Mouse (Mus musculus): Measurements from ENCODE around the gene Zfp426. TPM values are rescaled to one million over a fixed set of nuclear protein-coding genes. Genes with fewer than 3 reads are reported as not detected.

The Zfp426 gene
- polyA plus RNA-seq, 1 experiment from 2014 or later = 13.4 TPM

DNA sequence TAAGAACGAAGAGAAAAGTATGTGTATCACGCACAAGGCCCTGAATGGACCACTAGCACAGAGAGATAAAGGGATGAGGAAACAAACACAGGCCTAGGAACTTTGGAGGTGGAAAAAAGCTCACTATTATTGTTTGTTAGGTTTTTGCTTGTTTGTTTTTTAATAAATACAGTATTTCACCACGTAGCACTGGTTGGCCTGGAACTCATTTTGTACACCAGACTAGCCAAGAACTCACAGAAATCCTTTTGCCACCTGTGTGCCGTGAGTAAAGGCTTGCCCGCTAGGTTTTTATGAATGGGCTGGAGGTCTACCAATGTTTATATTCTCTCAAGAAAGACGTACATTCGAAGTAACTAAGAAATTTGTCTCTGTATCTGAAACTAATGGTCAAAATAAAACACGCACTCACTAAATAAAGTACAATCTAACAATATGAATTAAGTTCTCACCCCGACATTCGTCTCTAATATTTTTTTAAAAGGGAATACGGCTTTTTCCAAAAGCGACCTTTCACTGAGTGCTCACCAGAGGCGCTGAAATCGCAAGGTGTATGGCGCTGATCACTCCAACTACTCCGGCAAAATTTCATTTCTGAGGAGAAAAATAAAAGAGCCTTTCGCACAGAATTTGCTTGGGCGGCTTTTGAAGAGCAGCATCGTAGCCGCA lies 554 bp downstream of the Zfp426 start:
- WGBS = 7% methylated on average over 20 of the region's 20 CpGs
- no peak for ATAC-seq (ENCODE audit: insufficient number of reproducible peaks, insufficient read depth, low FRiP score, low read depth)

DNA sequence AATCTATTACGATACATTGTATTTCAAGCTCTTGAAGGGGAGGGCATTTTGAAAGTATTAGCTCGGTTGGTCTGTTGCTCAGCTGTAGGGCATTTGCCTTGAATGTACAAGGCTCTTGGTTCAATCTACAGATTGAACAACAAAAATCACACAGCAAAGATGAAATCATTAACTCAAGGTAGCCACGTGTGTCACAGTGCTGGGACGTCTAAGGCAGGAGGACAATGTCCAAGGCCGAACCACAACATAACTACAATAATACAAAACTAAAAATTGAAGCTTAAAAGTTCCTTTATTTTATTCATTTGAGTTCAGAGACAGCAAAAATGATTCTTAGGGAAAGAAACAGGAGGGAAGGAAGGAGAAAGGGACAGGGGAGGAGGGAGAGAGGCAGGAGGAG lies 3.0 kb downstream of the Zfp426 start:
- no peak for ATAC-seq (ENCODE audit: insufficient number of reproducible peaks, insufficient read depth, low FRiP score, low read depth)
- peaks cover 39% of the 10 kb centered on the region for H3K36me3 ChIP-seq (ENCODE audit: control insufficient read depth, insufficient read depth, low read length)

More for the DNA sequence above, 554 bp downstream of the Zfp426 start:
- Histone ChIP-seq H3K9ac (ENCODE audit: low read length) (peak overlapping the region; percentile 94), H3K36me3 (ENCODE audit: control insufficient read depth, insufficient read depth, low read length) (peaks cover 37% of the 10 kb centered on the region), H3K4me3 (ENCODE audit: control insufficient read depth in 1 of 2, insufficient read depth in 1 of 2, low read depth in 1 of 2, low read length in 2 of 2) (peak overlapping the region; percentile 87 to 100), H3K4me2 (ENCODE audit: low read length) (peak overlapping the region; percentile 85), H3K27ac (replicated peaks in 1 of 2; ENCODE audit: control insufficient read depth in 1 of 2, insufficient read depth in 1 of 2, low read depth in 2 of 2, low read length in 2 of 2) (peak overlapping the region; percentile 97 to 100), H3K27me3 (ENCODE audit: control insufficient read depth, insufficient read depth, low read length) (no peaks in the 10 kb centered on the region), H3K4me1 (ENCODE audit: control insufficient read depth in 2 of 2, insufficient read depth in 2 of 2, low read length in 2 of 2) (peaks cover 2 to 15% of the 10 kb centered on the region in 2 experiments; a peak in 2 of 4 replicates), H3K9me3 (ENCODE audit: control insufficient read depth, low read length) (no peaks in the 10 kb centered on the region)

DNA sequence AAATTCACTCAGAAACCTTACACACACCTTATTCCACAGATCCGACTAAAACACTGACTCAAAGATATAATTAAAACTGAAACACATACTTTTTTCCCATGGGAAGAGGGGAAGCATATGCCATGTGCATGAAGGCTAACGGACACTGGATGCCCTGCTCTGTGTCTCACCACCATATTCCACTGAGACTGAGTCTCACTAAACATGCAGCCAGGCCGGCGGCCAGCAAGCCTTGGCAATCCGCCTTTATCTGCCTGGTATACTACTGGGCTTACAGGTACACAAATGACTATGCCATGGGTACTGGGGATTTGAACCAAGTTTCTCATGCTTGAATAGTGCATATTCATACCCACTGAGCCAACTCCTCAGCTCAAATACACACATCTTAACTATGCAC lies 13.2 kb downstream of the Zfp426 start:
- Histone ChIP-seq H3K27me3 (ENCODE audit: control insufficient read depth, insufficient read depth, low read length) (no peaks in the 10 kb centered on the region), H3K9me3 (ENCODE audit: control insufficient read depth, low read length) (no peaks in the 10 kb centered on the region), H3K4me1 (ENCODE audit: control insufficient read depth in 2 of 2, insufficient read depth in 2 of 2, low read length in 2 of 2) (no peaks in the 10 kb centered on the region), H3K4me3 (ENCODE audit: control insufficient read depth in 1 of 2, insufficient read depth in 1 of 2, low read depth in 1 of 2, low read length in 2 of 2) (no peak overlapping the region), H3K27ac (replicated peaks in 1 of 2; ENCODE audit: control insufficient read depth in 1 of 2, insufficient read depth in 1 of 2, low read depth in 2 of 2, low read length in 2 of 2) (no peak overlapping the region), H3K4me2 (ENCODE audit: low read length) (no peak overlapping the region), H3K9ac (ENCODE audit: low read length) (no peak overlapping the region), H3K36me3 (ENCODE audit: control insufficient read depth, insufficient read depth, low read length) (peaks cover 87% of the 10 kb centered on the region)
- 91% methylated on average over 5 of the region's 5 CpGs for WGBS
- no peak for ATAC-seq (ENCODE audit: insufficient number of reproducible peaks, insufficient read depth, low FRiP score, low read depth)

More for the DNA sequence above, 3.0 kb downstream of the Zfp426 start:
- no peak overlapping the region for H3K4me3 ChIP-seq (ENCODE audit: control insufficient read depth in 1 of 2, insufficient read depth in 1 of 2, low read depth in 1 of 2, low read length in 2 of 2)
- 91% methylated on average over 5 of the region's 5 CpGs for whole genome bisulfite sequencing
- no peak overlapping the region for H3K4me2 ChIP-seq (ENCODE audit: low read length)
- no peak overlapping the region for H3K27ac ChIP-seq (replicated peaks in 1 of 2; ENCODE audit: control insufficient read depth in 1 of 2, insufficient read depth in 1 of 2, low read depth in 2 of 2, low read length in 2 of 2)
- H3K27me3 ChIP-seq (ENCODE audit: control insufficient read depth, insufficient read depth, low read length) = no peaks in the 10 kb centered on the region
- H3K4me1 ChIP-seq (ENCODE audit: control insufficient read depth in 2 of 2, insufficient read depth in 2 of 2, low read length in 2 of 2) = peaks cover 2 to 15% of the 10 kb centered on the region in 2 experiments; a peak in 2 of 4 replicates
- no peaks in the 10 kb centered on the region for H3K9me3 ChIP-seq (ENCODE audit: control insufficient read depth, low read length)
- no peak overlapping the region for H3K9ac ChIP-seq (ENCODE audit: low read length)

DNA sequence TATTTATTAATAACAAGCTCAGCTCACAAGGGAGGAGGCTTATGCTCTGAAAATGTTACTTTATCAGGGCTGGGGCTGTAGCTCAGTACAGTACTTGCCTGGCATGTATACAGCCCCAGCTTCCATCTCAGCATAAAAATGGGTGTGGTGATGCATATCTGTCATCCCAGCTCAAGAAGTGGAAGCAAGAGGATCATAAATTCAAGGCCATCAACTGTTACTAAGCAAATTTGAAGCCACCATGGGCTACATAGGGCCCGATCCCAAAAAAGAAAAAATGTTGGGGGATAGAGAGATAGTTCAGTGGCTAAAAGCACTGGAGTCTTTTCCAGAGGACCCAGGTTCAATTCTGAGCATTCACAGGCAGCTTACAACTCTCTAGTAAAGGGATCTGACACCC lies 15.9 kb downstream of the Zfp426 start:
- H3K36me3 ChIP-seq (ENCODE audit: control insufficient read depth, insufficient read depth, low read length) = peaks cover 87% of the 10 kb centered on the region

DNA sequence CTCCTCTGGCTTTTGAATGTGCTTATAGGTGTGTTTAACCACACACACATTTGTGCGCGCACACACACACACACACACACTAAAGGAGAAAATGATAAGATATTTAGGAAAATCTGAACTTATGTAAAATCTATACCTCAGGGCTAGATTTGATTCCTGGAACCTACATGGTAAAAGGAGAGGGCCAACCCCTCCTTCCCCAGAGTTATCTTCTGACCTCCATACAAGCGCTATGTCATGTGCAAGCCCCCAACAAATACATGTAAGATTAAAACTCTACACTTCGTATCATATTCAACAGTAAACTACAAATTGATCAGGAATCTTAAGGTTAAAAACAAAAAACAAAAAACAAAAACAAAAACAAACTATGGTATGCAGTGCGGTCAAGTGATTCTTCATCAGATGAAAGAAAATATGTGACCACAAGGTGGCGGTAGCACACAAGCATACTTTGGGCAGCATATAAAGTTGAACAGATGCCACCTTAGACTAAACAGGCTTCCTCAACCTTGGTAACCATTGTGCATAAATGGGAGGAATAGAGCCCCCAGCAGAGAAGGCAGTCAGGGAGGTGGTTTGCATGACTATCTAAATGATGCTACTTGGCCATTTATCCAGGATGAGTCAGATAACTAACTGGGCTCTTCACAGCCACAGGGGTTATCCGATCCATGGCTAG lies 25.6 kb downstream of the Zfp426 start:
- no peak for ATAC-seq (ENCODE audit: insufficient number of reproducible peaks, insufficient read depth, low FRiP score, low read depth)
- 56% methylated on average over 7 of the region's 7 CpGs for WGBS
- no peaks in the 10 kb centered on the region for H3K4me1 ChIP-seq (ENCODE audit: control insufficient read depth in 2 of 2, insufficient read depth in 2 of 2, low read length in 2 of 2)

More for the DNA sequence above, 15.9 kb downstream of the Zfp426 start:
- Histone ChIP-seq H3K9me3 (ENCODE audit: control insufficient read depth, low read length) (no peaks in the 10 kb centered on the region), H3K4me1 (ENCODE audit: control insufficient read depth in 2 of 2, insufficient read depth in 2 of 2, low read length in 2 of 2) (no peaks in the 10 kb centered on the region), H3K27me3 (ENCODE audit: control insufficient read depth, insufficient read depth, low read length) (no peaks in the 10 kb centered on the region), H3K4me3 (ENCODE audit: control insufficient read depth in 1 of 2, insufficient read depth in 1 of 2, low read depth in 1 of 2, low read length in 2 of 2) (no peak overlapping the region), H3K4me2 (ENCODE audit: low read length) (no peak overlapping the region), H3K27ac (replicated peaks in 1 of 2; ENCODE audit: control insufficient read depth in 1 of 2, insufficient read depth in 1 of 2, low read depth in 2 of 2, low read length in 2 of 2) (no peak overlapping the region), H3K9ac (ENCODE audit: low read length) (no peak overlapping the region)
- WGBS = 95% methylated on average over 1 of the region's 1 CpGs
- ATAC-seq (ENCODE audit: insufficient number of reproducible peaks, insufficient read depth, low FRiP score, low read depth) = no peak

DNA sequence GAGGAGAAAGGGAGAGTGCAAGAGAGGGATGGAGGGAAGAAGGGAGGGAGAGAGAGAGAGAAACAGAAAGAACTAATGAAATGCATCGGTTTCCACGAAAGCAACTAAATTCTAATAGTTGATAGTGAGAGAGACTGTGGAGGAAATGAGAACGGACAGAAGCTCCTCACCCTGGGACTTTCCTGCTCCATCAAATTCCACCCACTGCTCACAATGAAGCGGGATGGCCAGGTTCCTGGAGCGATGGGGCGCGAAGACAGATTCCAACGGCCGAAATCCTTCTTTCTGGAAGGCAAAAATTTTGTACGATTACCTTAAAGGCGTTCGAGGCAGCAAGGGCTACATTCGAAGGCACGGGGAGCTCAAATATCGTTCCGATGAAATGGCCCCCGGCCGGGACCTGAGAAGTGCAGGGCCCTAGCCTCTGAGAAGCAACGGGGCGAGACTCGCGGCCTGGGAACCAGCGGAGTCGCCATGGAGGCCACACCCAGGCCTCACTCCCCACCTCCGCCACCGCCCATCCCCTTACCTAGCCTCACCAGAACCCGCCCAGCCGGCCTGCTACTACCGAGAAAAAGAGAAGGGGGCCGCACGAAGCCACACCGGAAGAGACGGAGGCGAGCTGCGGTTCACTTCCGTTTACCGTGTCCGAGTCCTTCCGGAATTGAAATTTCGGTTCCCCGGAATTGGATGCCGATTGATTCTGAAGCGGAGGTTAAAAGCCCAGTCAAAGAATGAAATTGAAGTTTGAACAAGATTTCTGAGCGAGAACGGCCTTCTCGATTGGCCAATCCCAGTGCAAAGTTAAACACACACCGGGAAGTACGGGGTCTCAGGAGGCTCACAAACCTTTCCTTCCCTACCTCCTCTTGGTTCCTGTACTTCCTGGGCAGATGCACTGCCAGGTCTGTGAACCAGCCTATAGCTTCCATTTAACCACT lies 32.9 kb downstream of the Zfp426 start, which contains the start of gene Zfp26:
Gene Zfp26 (minus strand): TSS at position 786 of the 941 bp plus-strand sequence.
- peaks cover 2 to 7% of the 10 kb centered on the region in 2 experiments; a peak in 3 of 4 replicates for H3K4me1 ChIP-seq (ENCODE audit: control insufficient read depth in 2 of 2, insufficient read depth in 2 of 2, low read length in 2 of 2)
- H3K27ac ChIP-seq (replicated peaks in 1 of 2; ENCODE audit: control insufficient read depth in 1 of 2, insufficient read depth in 1 of 2, low read depth in 2 of 2, low read length in 2 of 2) = peak within 1 kb of the TSS; percentile 66 to 80
- H3K36me3 ChIP-seq (ENCODE audit: control insufficient read depth, insufficient read depth, low read length) = peaks cover 33% of the 10 kb centered on the region
- peak within 1 kb of the TSS; percentile 79 to 89 for H3K4me3 ChIP-seq (ENCODE audit: control insufficient read depth in 1 of 2, insufficient read depth in 1 of 2, low read depth in 1 of 2, low read length in 2 of 2)
- peak within 1 kb of the TSS; percentile 87 for H3K9ac ChIP-seq (ENCODE audit: low read length)
- ATAC-seq (ENCODE audit: insufficient number of reproducible peaks, insufficient read depth, low FRiP score, low read depth) = peak; percentile 72
- peak within 1 kb of the TSS; percentile 92 for H3K4me2 ChIP-seq (ENCODE audit: low read length)
- H3K27me3 ChIP-seq (ENCODE audit: control insufficient read depth, insufficient read depth, low read length) = 0 out of 2 replicates have a peak, but pooled peaks cover 3% of the 10 kb centered on the region
- WGBS = under 1% methylated on average over 48 of the region's 48 CpGs
- no peaks in the 10 kb centered on the region for H3K9me3 ChIP-seq (ENCODE audit: control insufficient read depth, low read length)

More for the DNA sequence above, 25.6 kb downstream of the Zfp426 start:
- H3K36me3 ChIP-seq (ENCODE audit: control insufficient read depth, insufficient read depth, low read length) = peaks cover 33% of the 10 kb centered on the region
- no peak overlapping the region for H3K27ac ChIP-seq (replicated peaks in 1 of 2; ENCODE audit: control insufficient read depth in 1 of 2, insufficient read depth in 1 of 2, low read depth in 2 of 2, low read length in 2 of 2)
- H3K27me3 ChIP-seq (ENCODE audit: control insufficient read depth, insufficient read depth, low read length) = 0 out of 2 replicates have a peak, but pooled peaks cover 3% of the 10 kb centered on the region
- H3K9ac ChIP-seq (ENCODE audit: low read length) = no peak overlapping the region
- no peak overlapping the region for H3K4me3 ChIP-seq (ENCODE audit: control insufficient read depth in 1 of 2, insufficient read depth in 1 of 2, low read depth in 1 of 2, low read length in 2 of 2)
- no peak overlapping the region for H3K4me2 ChIP-seq (ENCODE audit: low read length)
- H3K9me3 ChIP-seq (ENCODE audit: control insufficient read depth, low read length) = peaks cover 26% of the 10 kb centered on the region

DNA sequence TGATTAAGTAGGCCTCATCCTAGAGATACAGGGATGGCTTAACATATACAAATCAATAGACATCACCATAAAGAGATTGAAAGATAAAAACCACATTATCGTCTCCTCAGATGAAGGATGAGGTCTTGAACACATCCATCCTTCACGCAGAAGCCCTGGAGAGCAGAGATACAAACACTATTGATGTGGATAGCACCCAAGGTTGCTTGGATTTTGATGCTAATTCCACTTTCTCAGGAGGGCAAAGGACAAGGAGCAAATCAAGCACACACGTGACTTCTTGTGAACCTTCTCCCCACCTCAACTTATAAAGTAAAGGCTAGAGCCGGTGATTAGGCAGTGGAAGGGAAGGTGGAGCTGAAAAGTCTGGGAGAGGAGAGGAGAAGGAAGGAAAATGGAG lies 38.9 kb downstream of the Zfp426 start:
- Histone ChIP-seq H3K27ac (replicated peaks in 1 of 2; ENCODE audit: control insufficient read depth in 1 of 2, insufficient read depth in 1 of 2, low read depth in 2 of 2, low read length in 2 of 2) (no peak overlapping the region), H3K4me1 (ENCODE audit: control insufficient read depth in 2 of 2, insufficient read depth in 2 of 2, low read length in 2 of 2) (peaks cover 0 to 6% of the 10 kb centered on the region in 2 experiments; a peak in 2 of 4 replicates), H3K4me3 (ENCODE audit: control insufficient read depth in 1 of 2, insufficient read depth in 1 of 2, low read depth in 1 of 2, low read length in 2 of 2) (no peak overlapping the region), H3K9ac (ENCODE audit: low read length) (no peak overlapping the region), H3K9me3 (ENCODE audit: control insufficient read depth, low read length) (no peaks in the 10 kb centered on the region), H3K4me2 (ENCODE audit: low read length) (no peak overlapping the region), H3K27me3 (ENCODE audit: control insufficient read depth, insufficient read depth, low read length) (no peaks in the 10 kb centered on the region), H3K36me3 (ENCODE audit: control insufficient read depth, insufficient read depth, low read length) (peaks cover 55% of the 10 kb centered on the region)
- WGBS = 88% methylated on average over 4 of the region's 4 CpGs
- ATAC-seq (ENCODE audit: insufficient number of reproducible peaks, insufficient read depth, low FRiP score, low read depth) = no peak
